Mouse (Mus musculus): Measurements from ENCODE around the gene Pdzd7. TPM values are rescaled to one million over a fixed set of nuclear protein-coding genes. Genes with fewer than 3 reads are reported as not detected.

The Pdzd7 gene
- total and polyA plus RNA-seq, 3 experiments: 0.17 to 0.20 TPM; not detected in 1

DNA sequence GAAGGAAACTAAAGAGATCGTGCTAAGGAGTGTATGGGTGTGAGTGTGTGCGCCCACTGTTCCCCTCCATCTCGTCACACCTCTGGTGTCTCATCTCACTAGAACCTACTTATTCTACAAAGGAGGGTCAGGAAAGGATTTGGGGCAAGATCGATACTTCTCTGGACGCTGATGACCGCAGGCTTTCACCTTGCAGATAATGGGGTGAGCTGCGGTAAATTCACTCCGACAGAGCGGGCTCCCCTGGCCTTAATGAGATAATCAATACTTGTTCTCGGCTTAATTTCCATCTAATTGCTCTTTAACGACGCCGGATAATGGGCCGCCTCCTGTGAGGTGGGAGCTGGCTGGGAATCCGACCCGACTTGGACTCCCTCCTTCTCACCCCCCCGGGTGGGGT lies 21.7 kb upstream of the Pdzd7 start:
- Histone ChIP-seq H3K4me3 (replicated peaks in 1 of 3; ENCODE audit: low read depth in 2 of 3, low read length in 2 of 3, poor library complexity in 1 of 3) (no peak overlapping the region), H3K36me3 (replicated peaks in 1 of 2; ENCODE audit: control insufficient read depth in 1 of 2, insufficient read depth in 1 of 2, low read length in 1 of 2) (no peaks in the 10 kb centered on the region), H3K4me1 (ENCODE audit: control insufficient read depth in 1 of 2, insufficient read depth in 2 of 2) (peaks cover 0 to 5% of the 10 kb centered on the region in 2 experiments; a peak in 2 of 4 replicates), H3K79me2 (replicated peaks; ENCODE audit: control insufficient read depth, extremely low read depth, insufficient read depth, poor library complexity, severe bottlenecking) (no peaks in the 10 kb centered on the region), H3K9ac (ENCODE audit: insufficient read depth, low read depth) (no peak overlapping the region), H3K27me3 (replicated peaks) (peaks cover 4% of the 10 kb centered on the region), H3K4me2 (ENCODE audit: insufficient read depth, low read depth, poor library complexity, severe bottlenecking) (no peak overlapping the region), H3K9me3 (replicated peaks; ENCODE audit: low read length) (no peaks in the 10 kb centered on the region), H3K27ac (ENCODE audit: insufficient read depth, low read depth) (no peak overlapping the region)
- no peak for DNase-seq (ENCODE audit: extremely low read depth)
- dilution Hi-C loops (cut with MboI; ENCODE audit: extremely low pct_ligation_motif_present, extremely low pct_unique_long_range_greater_than_20kb, low sequenced_read_pairs): no loop called here
- TF ChIP-seq EP300 (IDR thresholded peaks at IDR 0.05; ENCODE audit: low read length) (no peak), NELFE (IDR thresholded peaks at IDR 0.05; ENCODE audit: low read depth, low read length) (no peak), ELF1 (IDR thresholded peaks at IDR 0.05; ENCODE audit: low read depth, low read length) (no peak), MAZ (IDR thresholded peaks at IDR 0.05; ENCODE audit: low read depth, low read length) (no peak), TBP (conservative IDR thresholded peaks at IDR 0.05; ENCODE audit: low read depth, low read length) (no peak), NRF1 (IDR thresholded peaks at IDR 0.05; ENCODE audit: low read depth, low read length) (no peak), RAD21 (IDR thresholded peaks at IDR 0.05; ENCODE audit: low read depth, low read length) (no peak), MEF2A (IDR thresholded peaks at IDR 0.05; ENCODE audit: borderline replicate concordance, low read depth, low read length) (no peak), PAX5 (IDR thresholded peaks at IDR 0.05; ENCODE audit: low read length) (no peak), CTCF (conservative IDR thresholded peaks at IDR 0.05 in 1 of 2, IDR thresholded peaks at IDR 0.05 in 1 of 2; ENCODE audit: low read depth in 2 of 2, low read length in 2 of 2) (no peak), MYC (IDR thresholded peaks at IDR 0.05; ENCODE audit: low read depth, low read length) (no peak), IRF4 (IDR thresholded peaks at IDR 0.05; ENCODE audit: low read depth, low read length) (no peak), E2F4 (IDR thresholded peaks at IDR 0.05; ENCODE audit: insufficient replicate concordance, low read depth, low read length) (no peak), RCOR1 (conservative IDR thresholded peaks at IDR 0.05; ENCODE audit: low read depth, low read length) (no peak), POLR2AphosphoS2 (IDR thresholded peaks at IDR 0.05; ENCODE audit: low read depth, low read length) (no peak), BHLHE40 (IDR thresholded peaks at IDR 0.05; ENCODE audit: low read depth, low read length) (no peak), USF1 (IDR thresholded peaks at IDR 0.05; ENCODE audit: low read depth, low read length) (no peak), UBTF (IDR thresholded peaks at IDR 0.05; ENCODE audit: low read depth, low read length) (no peak)
- in situ Hi-C loops (cut with MboI; ENCODE audit: low pct_ligation_motif_present, low pct_unique_long_range_greater_than_20kb, low sequenced_read_pairs): no loop called here

DNA sequence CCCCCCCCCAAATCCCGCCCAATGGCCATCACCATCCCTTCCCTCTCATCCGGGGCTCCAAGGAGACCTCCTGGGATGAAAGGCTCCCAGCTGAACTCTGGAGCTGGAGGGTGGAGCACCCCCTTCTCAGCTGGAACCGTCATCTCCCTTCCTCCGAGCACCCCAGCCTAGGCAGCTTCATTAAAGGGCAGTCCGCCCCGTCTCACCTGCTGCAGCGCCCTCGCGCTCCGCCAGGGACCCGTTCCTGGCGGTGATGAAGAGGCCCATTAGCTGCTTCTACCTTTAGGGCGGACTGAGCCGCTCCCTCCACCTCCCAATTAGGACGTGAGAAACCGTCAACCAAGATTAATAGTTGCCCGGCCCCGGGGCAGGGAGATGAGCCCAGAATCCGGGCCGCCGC lies 19.7 kb upstream of the Pdzd7 start:
- TF ChIP-seq RAD21 (IDR thresholded peaks at IDR 0.05; ENCODE audit: low read depth, low read length): no peak
- TF ChIP-seq MAX (IDR thresholded peaks at IDR 0.05; ENCODE audit: low read length): no peak
- TF ChIP-seq PAX5 (IDR thresholded peaks at IDR 0.05; ENCODE audit: low read length): no peak
- no peak for TF ChIP-seq UBTF (IDR thresholded peaks at IDR 0.05; ENCODE audit: low read depth, low read length)
- no peak for TF ChIP-seq SIN3A (IDR thresholded peaks at IDR 0.05; ENCODE audit: low read length)
- no peak for TF ChIP-seq USF2 (conservative IDR thresholded peaks at IDR 0.05; ENCODE audit: low read depth, low read length)
- TF ChIP-seq NRF1 (IDR thresholded peaks at IDR 0.05; ENCODE audit: low read depth, low read length): no peak
- no peak for TF ChIP-seq SMC3 (IDR thresholded peaks at IDR 0.05; ENCODE audit: low read depth, low read length)
- TF ChIP-seq ZKSCAN1 (IDR thresholded peaks at IDR 0.05; ENCODE audit: borderline replicate concordance, low read depth, low read length): no peak
- no peak for TF ChIP-seq MAZ (IDR thresholded peaks at IDR 0.05; ENCODE audit: low read depth, low read length)
- no peak for TF ChIP-seq ELF1 (IDR thresholded peaks at IDR 0.05; ENCODE audit: low read depth, low read length)
- no peak for TF ChIP-seq NELFE (IDR thresholded peaks at IDR 0.05; ENCODE audit: low read depth, low read length)
- no peak for TF ChIP-seq KAT2A (IDR thresholded peaks at IDR 0.05; ENCODE audit: insufficient replicate concordance, low read length)
- TF ChIP-seq MAFK (IDR thresholded peaks at IDR 0.05; ENCODE audit: insufficient replicate concordance, low read length): no peak
- TF ChIP-seq JUN (IDR thresholded peaks at IDR 0.05; ENCODE audit: insufficient read depth, low read depth, low read length): no peak

More for the DNA sequence above, 19.7 kb upstream of the Pdzd7 start:
- in situ Hi-C loops (cut with MboI; ENCODE audit: low pct_ligation_motif_present, low pct_unique_long_range_greater_than_20kb, low sequenced_read_pairs) (no loop called here), dilution Hi-C loops (cut with MboI; ENCODE audit: extremely low pct_ligation_motif_present, extremely low pct_unique_long_range_greater_than_20kb, low sequenced_read_pairs) (no loop called here)
- H3K27me3 ChIP-seq (replicated peaks): peaks cover 4% of the 10 kb centered on the region
- H3K36me3 ChIP-seq (replicated peaks in 1 of 2; ENCODE audit: control insufficient read depth in 1 of 2, insufficient read depth in 1 of 2, low read length in 1 of 2): peaks cover 0 to 2% of the 10 kb centered on the region in 2 experiments
- no peak overlapping the region for H3K9ac ChIP-seq (ENCODE audit: insufficient read depth, low read depth)
- H3K27ac ChIP-seq (ENCODE audit: insufficient read depth, low read depth): no peak overlapping the region
- H3K4me3 ChIP-seq (replicated peaks in 1 of 3; ENCODE audit: low read depth in 2 of 3, low read length in 2 of 3, poor library complexity in 1 of 3): no peak overlapping the region
- DNase-seq (ENCODE audit: extremely low read depth): no peak
- peaks cover 0 to 5% of the 10 kb centered on the region in 2 experiments; a peak in 2 of 4 replicates for H3K4me1 ChIP-seq (ENCODE audit: control insufficient read depth in 1 of 2, insufficient read depth in 2 of 2)
- H3K4me2 ChIP-seq (ENCODE audit: insufficient read depth, low read depth, poor library complexity, severe bottlenecking): no peak overlapping the region
- no peaks in the 10 kb centered on the region for H3K9me3 ChIP-seq (replicated peaks; ENCODE audit: low read length)
- no peaks in the 10 kb centered on the region for H3K79me2 ChIP-seq (replicated peaks; ENCODE audit: control insufficient read depth, extremely low read depth, insufficient read depth, poor library complexity, severe bottlenecking)
